Mouse (Mus musculus) mature B cell (primary cell): ENCODE measurements around the gene Btbd35f13.
"Not testable (repeated sequence)": the region's sequence is repeated elsewhere in the genome, so short reads cannot be mapped to it uniquely, and the experiment has no call there.

ENCODE experiments used
- in situ Hi-C: fragments of 300-500 bp; cut with MboI; formaldehyde crosslinking; loops from 2 replicates; pipeline ENCODE4 v1.14.3; 2019

The Btbd35f13 gene

GRCm38 (mm10) chrX:33656872-33657271 lies at the start of gene Btbd35f13:
Gene Btbd35f13, plus strand, starts transcription at chrX:33657172.
- in situ Hi-C loops = not testable (repeated sequence)

GRCm38 (mm10) chrX:33702249-33702648 lies 45.3 kb downstream of the Btbd35f13 start, which contains the start of gene Btbd35f14:
Gene Btbd35f14, minus strand, starts transcription at chrX:33702349.
- in situ Hi-C loops = not testable (repeated sequence)
